Mouse (Mus musculus): Measurements from ENCODE around the gene Gm20388.
A peak's percentile ranks its signal among the peaks of the same experiment; 100 is the strongest.

Gene Gm20388

DNA sequence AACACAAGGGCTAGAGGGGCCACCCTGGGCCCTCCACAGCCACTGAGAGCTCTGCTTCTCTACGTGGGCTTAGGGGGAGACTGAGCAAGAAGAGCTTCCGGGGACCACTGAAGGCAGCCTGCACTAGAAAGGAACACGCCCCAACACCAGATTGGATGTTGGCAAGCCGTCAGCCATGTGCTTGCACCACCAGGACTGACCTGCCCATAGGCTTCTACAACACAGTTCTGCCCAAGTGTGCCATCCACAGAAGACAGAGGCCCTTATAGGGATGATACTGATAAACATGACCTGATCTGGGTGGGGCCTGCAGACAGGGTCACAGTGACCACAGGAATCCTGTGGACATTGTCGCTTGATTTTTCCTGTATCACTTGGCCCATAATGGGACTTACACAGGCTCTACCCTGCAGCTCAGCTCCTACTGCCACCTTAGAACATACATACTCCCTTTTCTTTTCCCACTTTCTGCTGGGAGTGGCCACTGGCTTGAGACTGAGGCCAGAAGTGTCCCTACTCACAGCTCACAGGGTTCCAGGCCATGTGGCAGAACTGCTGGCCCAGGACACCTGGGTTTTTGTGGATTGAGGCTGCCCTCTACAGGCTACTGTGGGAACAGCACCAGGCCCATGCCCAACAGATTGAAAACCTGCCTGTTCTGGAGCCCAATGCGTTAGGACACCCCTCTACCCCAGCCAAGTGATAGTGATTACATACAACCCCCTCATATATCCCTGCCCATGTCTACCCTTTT, 2422.3 kb downstream of the Gm20388 start:
- peak; percentile 73 for DNase-seq (ENCODE audit: low spot score)

DNA sequence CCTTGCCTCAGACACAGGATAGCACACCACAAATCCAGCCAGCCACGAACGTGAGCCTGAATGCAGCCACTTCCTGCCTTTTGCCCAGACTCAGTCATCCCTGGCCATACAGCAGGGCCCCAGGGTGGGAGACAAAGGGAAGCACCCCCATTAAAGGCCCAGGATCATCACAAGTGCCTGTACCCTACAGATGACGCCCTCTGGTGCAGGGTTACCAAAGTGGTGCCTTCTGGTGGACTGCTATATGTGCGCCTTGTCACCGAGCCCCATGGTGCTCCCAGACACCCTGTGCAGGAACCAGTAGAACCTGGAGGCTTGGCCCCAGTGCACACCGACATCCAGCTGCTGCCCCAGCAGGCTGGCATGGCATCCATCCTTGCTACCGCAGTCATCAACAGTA, 2422.9 kb downstream of the Gm20388 start:
- no peak for DNase-seq (ENCODE audit: low spot score)

- no peak for DNase-seq (ENCODE audit: low spot score)
These were observed 2424.3 kb downstream of the Gm20388 start for GRCm38 (mm10) chr8:122334791-122335490.

GRCm38 (mm10) chr8:122335638-122336250, 2425.1 kb downstream of the Gm20388 start:
- DNase-seq (ENCODE audit: low spot score) = no peak

DNA sequence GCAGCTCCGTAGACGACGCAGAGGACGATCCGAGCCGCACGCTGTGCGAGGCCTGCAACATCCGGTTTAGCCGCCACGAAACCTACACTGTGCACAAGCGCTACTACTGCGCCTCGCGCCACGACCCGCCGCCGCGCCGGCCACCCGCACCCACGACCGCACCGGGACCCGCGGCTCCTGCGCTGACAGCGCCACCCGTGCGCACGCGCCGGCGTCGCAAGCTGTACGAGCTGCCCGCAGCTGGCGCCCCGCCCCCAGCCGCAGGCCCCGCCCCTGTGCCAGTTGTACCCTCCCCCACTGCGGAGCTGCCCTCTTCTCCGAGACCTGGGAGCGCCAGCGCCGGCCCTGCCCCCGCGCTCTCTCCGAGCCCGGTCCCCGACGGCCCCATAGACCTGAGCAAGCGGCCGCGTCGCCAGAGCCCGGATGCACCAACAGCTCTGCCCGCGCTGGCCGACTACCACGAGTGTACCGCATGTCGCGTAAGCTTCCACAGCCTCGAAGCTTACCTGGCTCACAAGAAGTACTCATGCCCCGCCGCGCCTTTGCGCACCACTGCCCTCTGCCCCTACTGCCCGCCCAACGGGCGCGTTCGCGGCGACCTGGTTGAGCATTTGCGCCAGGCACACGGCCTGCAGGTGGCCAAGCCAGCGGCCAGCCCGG, 2425.7 kb downstream of the Gm20388 start:
- DNase-seq (ENCODE audit: low spot score) = no peak

- no peak for DNase-seq (ENCODE audit: low spot score)
These were observed 2428.2 kb downstream of the Gm20388 start for GRCm38 (mm10) chr8:122338852-122339251.

DNA sequence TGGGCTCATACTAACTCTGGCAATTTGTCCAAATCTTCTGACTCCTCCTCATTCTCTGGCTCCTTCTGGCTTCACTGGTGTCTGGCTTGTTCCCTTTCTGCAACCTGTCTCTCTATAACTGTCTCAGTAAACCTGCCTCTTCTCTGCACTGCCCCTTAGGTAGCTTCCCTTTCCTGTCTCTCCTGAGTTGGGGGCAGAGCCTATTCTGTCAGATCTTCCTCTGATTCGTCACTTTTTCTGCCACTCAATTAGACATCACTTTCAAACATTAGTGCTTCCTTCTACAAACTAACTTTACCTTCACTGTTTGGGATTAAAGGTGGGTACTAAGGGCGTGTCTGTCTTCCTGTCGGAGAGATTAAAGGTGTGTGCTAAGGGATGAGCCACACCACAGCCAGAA, 2430.1 kb downstream of the Gm20388 start:
- no peak for DNase-seq (ENCODE audit: low spot score)

GRCm38 (mm10) chr8:122341790-122342189, 2431.1 kb downstream of the Gm20388 start:
- no peak for DNase-seq (ENCODE audit: low spot score)

DNA sequence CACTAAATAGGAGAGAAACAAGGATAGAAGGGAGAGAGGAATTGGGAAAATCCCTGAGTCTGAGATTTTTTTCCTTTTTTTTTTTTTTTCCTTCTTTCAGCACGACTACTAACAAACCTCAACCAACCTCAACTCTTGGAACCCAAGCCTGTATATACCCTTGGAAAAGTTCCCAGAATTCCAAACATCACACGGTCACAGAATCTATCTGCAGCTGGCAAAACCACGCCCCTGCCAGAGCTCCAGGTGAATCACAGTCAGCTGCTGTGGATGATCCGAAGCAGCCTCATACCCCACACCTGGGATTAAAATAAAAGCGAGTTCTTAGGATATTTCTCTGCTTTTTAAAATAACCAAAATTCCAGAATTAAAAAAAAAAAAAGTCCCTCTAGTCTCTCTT, 2431.7 kb downstream of the Gm20388 start:
- no peak for DNase-seq (ENCODE audit: low spot score)

- peak; percentile 35 for DNase-seq (ENCODE audit: low spot score)
These were observed 2432.2 kb downstream of the Gm20388 start for GRCm38 (mm10) chr8:122342806-122343209.

DNA sequence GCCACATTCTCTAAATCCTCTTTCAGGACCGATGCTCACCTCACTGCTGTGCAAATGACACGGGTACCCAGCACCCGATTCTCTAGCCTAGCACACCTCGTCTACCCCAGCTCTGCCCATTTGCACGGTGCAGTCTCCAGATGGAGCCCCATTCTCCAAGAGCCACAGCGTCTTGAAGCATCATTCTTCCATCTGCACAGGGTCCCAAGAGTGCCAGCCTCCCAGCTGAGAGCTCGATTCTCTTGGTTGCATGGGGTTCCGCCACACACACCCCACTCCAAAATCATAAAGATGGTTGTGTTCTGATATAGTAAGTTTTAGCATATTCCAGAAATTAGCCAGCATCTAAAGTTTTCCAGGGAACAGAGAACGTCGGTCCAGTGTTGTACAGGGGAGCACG, 2432.7 kb downstream of the Gm20388 start:
- DNase-seq (ENCODE audit: low spot score) = no peak

DNA sequence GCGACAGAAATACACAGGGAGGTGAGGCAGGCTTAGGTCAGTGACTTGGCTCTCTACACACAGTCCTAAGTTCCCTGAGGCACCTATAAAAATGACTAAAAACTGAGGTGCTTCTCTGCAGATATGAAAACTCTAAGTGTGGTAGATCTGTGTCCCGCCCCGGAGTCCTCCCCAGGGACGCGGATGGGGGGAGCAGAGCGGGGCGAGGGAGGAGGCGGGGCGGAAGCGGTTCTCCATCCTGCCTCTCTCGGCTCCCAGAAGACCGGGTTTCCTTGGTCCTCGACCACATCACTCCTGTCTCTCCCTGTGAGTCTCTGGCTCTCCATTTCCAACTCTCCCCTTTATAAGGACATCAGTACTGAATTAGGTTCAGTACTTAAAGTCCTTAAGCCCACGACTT, 2433.1 kb downstream of the Gm20388 start:
- DNase-seq (ENCODE audit: low spot score) = peak; percentile 21

DNA sequence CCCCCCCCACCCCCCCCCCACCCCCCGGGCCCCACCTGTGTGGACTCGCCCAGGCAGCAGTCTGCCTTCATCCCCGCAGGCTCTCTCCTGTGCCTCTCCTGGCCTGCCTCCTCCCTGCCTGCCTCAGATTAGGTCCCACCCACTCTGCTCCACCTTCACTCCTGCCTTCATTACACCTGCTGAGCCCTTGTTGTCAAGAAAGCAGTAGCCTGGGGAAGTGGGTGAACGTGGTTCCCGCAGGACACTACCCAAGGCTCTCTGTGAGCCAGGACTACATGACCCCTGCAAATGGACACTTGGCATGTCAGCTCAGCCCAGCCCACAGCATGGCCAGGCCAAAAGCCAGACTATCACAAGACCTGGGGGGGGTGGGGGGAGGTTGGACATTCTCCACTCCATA, 2433.6 kb downstream of the Gm20388 start:
- no peak for DNase-seq (ENCODE audit: low spot score)

GRCm38 (mm10) chr8:122345181-122346095, 2434.8 kb downstream of the Gm20388 start:
- DNase-seq (ENCODE audit: low spot score) = no peak

DNA sequence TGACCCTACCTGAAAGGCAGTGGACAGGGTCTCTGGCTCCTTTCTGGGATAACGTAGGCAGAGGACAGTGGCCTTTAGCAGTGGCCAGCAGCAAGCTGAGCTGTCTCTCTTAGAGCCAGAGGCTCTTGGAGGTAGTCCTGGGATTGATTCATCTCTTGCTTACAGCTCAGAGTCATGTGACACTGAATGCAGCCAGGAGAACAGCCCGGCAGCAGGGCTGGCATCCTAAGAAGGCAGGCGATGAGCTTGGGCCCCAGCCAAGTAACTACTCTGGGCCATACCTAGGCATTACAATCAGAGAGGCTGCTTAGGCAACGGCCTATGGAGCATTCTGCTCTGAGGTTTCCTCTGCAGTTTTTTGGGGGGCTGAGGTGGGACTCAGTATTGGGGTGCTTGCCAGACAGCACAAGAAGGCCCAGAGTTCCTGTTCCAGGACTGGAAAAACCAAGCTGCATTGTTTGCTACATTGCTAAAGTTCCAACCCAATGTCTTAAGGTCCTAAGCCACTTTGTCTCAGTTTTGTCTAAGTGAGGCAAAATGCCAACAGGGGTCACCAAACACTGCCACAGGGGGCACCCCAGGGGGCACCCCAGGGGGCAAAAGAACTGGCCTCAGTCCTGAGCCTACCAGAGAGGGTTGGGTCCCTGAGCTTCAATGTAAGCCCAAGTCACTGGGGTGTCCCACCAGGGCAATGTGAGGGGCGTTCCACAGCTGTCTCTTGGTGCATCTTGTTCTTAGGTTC, 2437.3 kb downstream of the Gm20388 start:
- no peak for DNase-seq (ENCODE audit: low spot score)

DNA sequence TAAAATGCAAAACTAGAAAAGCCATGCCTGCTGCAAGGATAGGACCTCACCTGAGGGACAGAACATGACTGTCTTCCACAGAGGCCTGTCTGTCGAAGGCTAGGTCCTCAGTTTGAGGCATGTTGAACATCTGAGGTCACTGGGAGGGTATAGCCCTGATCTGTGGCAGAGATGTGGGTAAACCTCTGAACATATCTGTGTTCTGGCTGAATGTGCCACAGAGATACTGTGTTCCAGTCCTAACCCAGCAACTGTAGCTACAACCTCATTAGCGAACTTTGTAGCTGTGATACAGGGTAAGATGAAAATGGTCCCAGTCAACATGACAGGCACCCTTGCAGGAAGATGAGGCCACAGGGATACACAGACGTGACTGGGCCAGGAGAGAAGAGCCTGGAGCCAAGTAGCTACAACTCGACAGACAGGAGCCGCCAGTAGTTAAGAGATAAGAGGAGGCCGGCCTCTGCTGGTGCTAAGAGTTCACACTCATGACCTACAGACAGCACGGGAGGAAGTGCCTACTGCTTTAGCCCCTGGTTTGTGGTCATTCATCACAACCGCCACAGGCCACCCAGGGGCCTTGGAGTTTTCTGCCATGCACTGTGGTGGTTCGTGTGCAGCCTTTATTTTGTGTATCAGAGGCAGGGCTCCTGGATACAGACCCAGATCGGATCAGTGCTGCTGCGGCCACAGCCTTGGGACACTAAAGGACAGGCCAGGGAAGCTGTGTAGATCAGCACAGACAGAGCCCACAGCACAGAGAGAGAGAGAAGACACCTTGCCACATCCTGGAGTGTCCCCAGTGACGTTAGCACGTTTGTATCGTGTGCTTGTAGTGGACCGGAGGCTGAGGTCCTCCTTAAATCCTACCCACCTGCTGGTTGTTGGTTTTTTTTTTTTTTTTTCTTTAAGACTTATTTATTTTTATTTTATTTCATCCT, 2439.0 kb downstream of the Gm20388 start:
- no peak for DNase-seq (ENCODE audit: low spot score)

GRCm38 (mm10) chr8:122350309-122351089, 2439.9 kb downstream of the Gm20388 start:
- DNase-seq (ENCODE audit: low spot score) = no peak

- no peak for DNase-seq (ENCODE audit: low spot score)
These were observed 2443.5 kb downstream of the Gm20388 start for GRCm38 (mm10) chr8:122354157-122354556.

Measured in T-cell, adult 2 months (primary cell).